Mouse (Mus musculus) C2C12 (cell line): Measurements from ENCODE around the gene Cnga1. TPM values are rescaled to one million over a fixed set of nuclear protein-coding genes. Genes with fewer than 3 reads are reported as not detected.

Source experiments
- H3K27me3 ChIP-seq: one replicate; pipeline ENCODE4 v1.6.1; 2011; ENCODE audit not compliant: control insufficient read depth, insufficient read depth, insufficient read length
- H3K36me3 ChIP-seq: one replicate; pipeline ENCODE4 v1.6.1; 2011; ENCODE audit not compliant: control insufficient read depth, insufficient read depth
- H3K4me3 ChIP-seq: one replicate; pipeline ENCODE4 v1.5.1; 2011; ENCODE audit warnings: mild to moderate bottlenecking, control low read depth; ENCODE audit not compliant: poor library complexity, insufficient read depth, severe bottlenecking
- H3K79me2 ChIP-seq: one replicate; pipeline ENCODE4 v1.6.1; 2011; ENCODE audit not compliant: control insufficient read depth, insufficient read depth
- H3K79me3 ChIP-seq: one replicate; pipeline ENCODE4 v1.6.1; 2011; ENCODE audit warnings: low read depth, control low read depth
- H3ac ChIP-seq: one replicate; pipeline ENCODE3; 2011; ENCODE audit warnings: low read depth; ENCODE audit not compliant: control insufficient read depth, insufficient read length
- CEBPB ChIP-seq: IDR thresholded peaks from one replicate; pipeline ENCODE4 v1.6.1; 2011; ENCODE audit warnings: low read depth, mild to moderate bottlenecking, control low read depth, moderate library complexity
- CTCF ChIP-seq: IDR thresholded peaks from one replicate; pipeline ENCODE4 v1.5.1; 2011; ENCODE audit not compliant: control insufficient read depth, insufficient read depth, insufficient read length
- FOSL1 ChIP-seq: IDR thresholded peaks from one replicate; pipeline ENCODE4 v1.8.0; 2011; ENCODE audit warnings: mild to moderate bottlenecking, low read length; ENCODE audit not compliant: poor library complexity, insufficient read depth, severe bottlenecking
- MAX ChIP-seq: IDR thresholded peaks from one replicate; pipeline ENCODE4 v1.6.1; 2011; ENCODE audit warnings: mild to moderate bottlenecking, control low read depth
- MYOD1 ChIP-seq: IDR thresholded peaks from one replicate; pipeline ENCODE4 v1.6.1; 2011; ENCODE audit warnings: low read depth; ENCODE audit not compliant: control insufficient read depth, insufficient read length
- MYOG ChIP-seq: IDR thresholded peaks from one replicate; pipeline ENCODE4 v1.6.1; 2011; ENCODE audit not compliant: control insufficient read depth, insufficient read length; ENCODE audit errors: extremely low read depth
- USF1 ChIP-seq: IDR thresholded peaks from one replicate; pipeline ENCODE4 v1.6.1; 2011; ENCODE audit warnings: low read depth, mild to moderate bottlenecking, control low read depth, moderate library complexity
- long read RNA-seq, 2 experiments: library from polyadenylated mRNA; unstranded; transcript quantifications; one replicate each; pipeline ENCODE4 v2.0.0; 2019 to 2020
- polyA plus RNA-seq: library from polyadenylated mRNA; unstranded; fragments of >200 nt; fragmentation: generic; extraction: Trizol; gene quantifications from one replicate; pipeline ENCODE4 v1.2.1, GENCODE M21; 2012; ENCODE audit warnings: missing spikeins

Gene Cnga1
- not detected for polyA plus RNA-seq
- long read RNA-seq, experiment 1: 0 reads
- long read RNA-seq, experiment 2: 0 reads

DNA sequence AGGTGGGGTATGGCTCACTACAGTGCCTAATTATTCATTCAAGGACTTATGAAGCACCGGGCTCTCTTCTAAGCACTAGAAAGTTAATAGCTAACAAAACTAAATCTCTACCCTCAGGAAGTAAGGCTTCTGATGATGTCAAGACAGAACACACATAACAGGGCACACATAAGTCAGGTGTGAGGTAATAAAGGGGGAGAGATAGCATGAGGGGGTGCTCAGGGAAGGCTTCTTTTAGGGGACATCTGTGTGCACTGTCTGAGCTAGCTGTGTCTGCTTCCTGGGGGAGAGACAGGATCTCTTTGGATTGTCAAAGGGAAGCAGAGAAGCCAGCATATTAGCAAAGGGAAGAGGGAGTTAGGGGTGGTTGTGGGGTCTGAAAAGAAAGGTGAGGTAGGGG is at the start of gene Cnga1:
Cnga1 (minus strand) TSS at position 101 of the 400 bp plus-strand sequence.
- Histone ChIP-seq H3K36me3 (no peaks in the 10 kb centered on the region), H3K79me3 (no peaks in the 10 kb centered on the region)
- TF ChIP-seq MYOG (no peak), MAX (no peak), MYOD1 (no peak), FOSL1 (no peak), CEBPB (no peak), USF1 (no peak), CTCF (no peak)

DNA sequence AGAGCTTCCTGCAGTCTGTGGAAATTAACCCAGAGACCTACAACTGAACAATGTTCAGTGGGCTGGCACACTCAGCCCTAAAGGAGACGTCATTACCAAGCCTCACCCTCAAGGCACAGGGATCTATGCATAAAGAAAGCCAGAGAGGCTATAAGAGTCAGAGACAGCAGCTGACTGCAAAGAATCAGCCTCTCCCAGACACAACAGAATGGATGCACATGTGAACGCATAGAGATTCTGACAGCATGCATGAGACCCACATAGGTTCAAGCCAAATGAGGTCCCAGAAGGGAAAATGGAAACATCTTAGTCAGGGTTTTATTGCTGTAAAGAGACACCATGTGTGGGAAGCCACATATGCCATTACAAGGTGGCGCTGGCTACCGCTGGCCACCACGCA is 46.4 kb upstream of the Cnga1 start:
- H3K4me3 ChIP-seq: no peak overlapping the region
- no peaks in the 10 kb centered on the region for H3K79me3 ChIP-seq
- H3K36me3 ChIP-seq: no peaks in the 10 kb centered on the region
- H3K79me2 ChIP-seq: no peaks in the 10 kb centered on the region
- no peaks in the 10 kb centered on the region for H3K27me3 ChIP-seq
- no peak overlapping the region for H3ac ChIP-seq
- TF ChIP-seq CTCF (no peak), FOSL1 (no peak), USF1 (no peak), CEBPB (no peak), MAX (no peak), MYOD1 (no peak)

More for the DNA sequence above, at the start of gene Cnga1:
- H3K4me3 ChIP-seq: no peak within 1 kb of the TSS
- no peak within 1 kb of the TSS for H3ac ChIP-seq
- no peaks in the 10 kb centered on the region for H3K79me2 ChIP-seq
- no peaks in the 10 kb centered on the region for H3K27me3 ChIP-seq

DNA sequence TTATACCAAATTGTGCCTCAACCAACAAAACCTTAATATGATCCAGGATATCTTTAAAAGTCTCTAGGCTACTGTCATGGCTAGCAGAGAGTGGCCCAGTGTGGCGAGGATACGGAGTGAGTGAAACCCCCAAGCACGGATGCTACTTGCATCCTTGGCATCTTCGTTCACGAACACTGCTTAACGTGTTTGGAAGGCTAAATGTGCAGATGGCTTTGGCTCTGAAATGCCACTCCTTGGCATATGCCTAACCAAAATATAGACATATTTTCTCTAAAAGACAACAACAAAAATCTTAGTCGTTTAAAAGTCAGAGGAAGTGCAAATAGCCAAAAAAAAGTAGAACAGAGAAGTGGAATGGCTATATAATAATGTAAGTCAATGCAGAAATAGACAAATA is 45.5 kb upstream of the Cnga1 start:
- Histone ChIP-seq H3K79me3 (no peaks in the 10 kb centered on the region), H3K4me3 (no peak overlapping the region), H3ac (no peak overlapping the region), H3K79me2 (no peaks in the 10 kb centered on the region), H3K36me3 (no peaks in the 10 kb centered on the region), H3K27me3 (no peaks in the 10 kb centered on the region)
- TF ChIP-seq MAX: no peak
- TF ChIP-seq MYOD1: no peak
- TF ChIP-seq USF1: no peak
- TF ChIP-seq FOSL1: no peak
- TF ChIP-seq CEBPB: no peak
- no peak for TF ChIP-seq CTCF
- TF ChIP-seq MYOG: no peak

DNA sequence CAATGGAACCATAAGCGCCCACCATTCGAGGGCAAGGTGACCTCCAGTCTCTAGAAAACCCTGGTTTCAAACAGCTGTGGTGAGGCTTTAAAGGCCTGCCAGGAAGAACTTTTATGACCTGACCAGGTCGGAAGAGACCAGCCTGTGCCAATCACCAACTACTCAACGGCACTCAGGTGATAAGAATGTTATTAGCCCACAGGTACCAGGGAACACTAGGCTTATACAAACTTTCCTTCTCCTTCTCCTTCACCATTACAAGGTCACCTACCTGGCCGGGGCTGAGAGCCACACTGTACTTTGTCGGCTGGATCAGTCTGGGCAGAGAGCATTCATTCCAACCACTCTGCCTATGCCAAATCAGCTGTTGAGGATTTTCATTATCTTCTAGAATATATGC is 37.4 kb upstream of the Cnga1 start:
- no peak overlapping the region for H3ac ChIP-seq
- H3K27me3 ChIP-seq: no peaks in the 10 kb centered on the region
- no peaks in the 10 kb centered on the region for H3K79me3 ChIP-seq
- H3K36me3 ChIP-seq: no peaks in the 10 kb centered on the region
- no peaks in the 10 kb centered on the region for H3K79me2 ChIP-seq
- no peak overlapping the region for H3K4me3 ChIP-seq
- TF ChIP-seq MAX (no peak), USF1 (no peak), FOSL1 (no peak), MYOD1 (no peak), CTCF (no peak)

DNA sequence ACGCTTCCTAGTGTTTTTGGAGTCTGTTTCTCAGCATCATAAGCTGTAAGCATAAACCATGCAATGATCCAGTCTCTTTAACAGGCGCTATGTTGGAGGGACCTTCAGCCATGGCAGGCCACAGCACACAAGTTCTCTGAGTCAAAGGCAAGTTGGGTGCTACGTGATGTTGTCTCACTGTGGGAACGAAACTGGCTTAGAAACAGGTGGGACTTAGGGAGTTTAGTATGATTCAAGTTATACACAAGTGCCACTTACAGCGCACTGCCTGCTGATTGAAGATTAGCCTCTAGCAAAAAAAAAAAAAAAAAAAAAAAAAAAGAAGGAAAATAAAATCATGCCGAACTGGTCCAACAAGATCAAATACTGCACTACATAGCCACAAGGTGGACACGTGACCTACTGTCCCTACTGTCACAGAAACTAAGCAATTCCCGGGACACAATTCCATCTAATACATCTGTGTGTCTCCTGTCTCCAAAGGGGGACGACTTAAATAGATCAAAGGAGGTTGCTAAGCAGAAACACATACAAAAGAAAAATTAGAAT is 31.0 kb upstream of the Cnga1 start:
- TF ChIP-seq CEBPB (no peak), MYOD1 (no peak), CTCF (no peak)
- Histone ChIP-seq H3K27me3 (no peaks in the 10 kb centered on the region), H3ac (no peak overlapping the region), H3K79me3 (no peaks in the 10 kb centered on the region), H3K79me2 (no peaks in the 10 kb centered on the region), H3K4me3 (no peak overlapping the region), H3K36me3 (no peaks in the 10 kb centered on the region)

DNA sequence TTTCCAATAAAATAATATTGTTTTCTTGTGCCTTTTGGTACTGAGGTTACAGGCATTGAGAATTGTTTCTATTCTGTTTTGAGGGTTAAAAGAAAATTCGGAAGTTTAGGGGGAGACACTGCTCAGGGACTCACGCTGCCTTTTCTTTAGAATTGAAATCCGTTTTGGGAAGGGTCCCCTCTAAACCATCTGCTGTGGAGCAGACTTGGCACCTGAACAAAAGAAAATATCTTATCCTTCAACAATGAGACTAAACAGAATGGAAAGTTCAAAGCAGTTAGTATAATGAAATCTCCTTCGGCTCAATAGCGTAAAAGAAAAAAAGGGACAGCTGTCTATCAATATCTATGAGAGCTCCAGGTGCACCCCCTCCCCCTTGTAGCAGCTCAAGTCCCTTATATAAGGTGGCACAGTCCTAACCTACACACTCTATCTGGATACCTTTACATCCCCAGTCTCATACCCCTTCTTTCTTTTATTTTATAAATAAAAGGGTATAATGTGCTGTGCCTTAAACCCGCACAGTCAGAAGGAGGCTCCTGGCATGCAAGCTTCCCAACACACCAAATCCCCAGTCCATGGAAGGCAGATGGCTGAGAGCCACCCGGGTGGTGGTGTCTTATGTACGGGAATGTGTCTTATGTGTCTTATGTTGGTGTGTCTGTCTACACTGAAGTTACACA is 27.1 kb upstream of the Cnga1 start:
- no peaks in the 10 kb centered on the region for H3K79me3 ChIP-seq
- no peak overlapping the region for H3ac ChIP-seq
- H3K36me3 ChIP-seq: no peaks in the 10 kb centered on the region
- H3K27me3 ChIP-seq: no peaks in the 10 kb centered on the region
- no peak for TF ChIP-seq USF1
- no peak for TF ChIP-seq CEBPB
- TF ChIP-seq MYOD1: no peak
- TF ChIP-seq FOSL1: no peak
- no peak for TF ChIP-seq CTCF
- TF ChIP-seq MAX: no peak
- no peak for TF ChIP-seq MYOG
- H3K4me3 ChIP-seq: no peak overlapping the region
- H3K79me2 ChIP-seq: no peaks in the 10 kb centered on the region
